Mouse (Mus musculus) urinary bladder, postnatal 4 days (tissue): ENCODE results near the gene Tifab.
A peak's percentile ranks its signal among the peaks of the same experiment; 100 is the strongest.

Experiments used
- DNase-seq, 2 experiments: peaks; one replicate each; pipeline ENCODE4 v3.0.0; 2021 to 2022; ENCODE audit warnings: low spot score in 2 of 2

The Tifab gene

DNA sequence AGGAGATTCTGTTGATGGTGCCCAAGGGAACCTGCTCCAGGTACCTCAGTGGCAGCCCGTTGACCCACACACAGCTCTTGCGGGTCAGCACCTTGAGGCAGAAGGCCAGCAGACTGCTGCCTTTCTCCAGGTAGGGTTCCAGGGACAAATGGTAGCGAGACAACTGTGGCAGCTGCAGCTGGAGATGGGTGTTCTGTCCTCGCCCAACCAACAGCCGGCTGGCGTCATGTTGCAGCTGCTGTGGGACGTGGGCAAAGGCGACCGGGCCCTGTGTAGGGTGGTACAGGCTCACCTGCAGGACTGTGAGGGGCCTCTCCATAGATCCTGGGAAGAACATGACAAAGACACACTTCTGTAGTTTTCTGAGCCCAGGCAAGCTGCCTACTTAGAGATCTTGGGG lies 2.4 kb downstream of the Tifab start:
- no peak for DNase-seq

DNA sequence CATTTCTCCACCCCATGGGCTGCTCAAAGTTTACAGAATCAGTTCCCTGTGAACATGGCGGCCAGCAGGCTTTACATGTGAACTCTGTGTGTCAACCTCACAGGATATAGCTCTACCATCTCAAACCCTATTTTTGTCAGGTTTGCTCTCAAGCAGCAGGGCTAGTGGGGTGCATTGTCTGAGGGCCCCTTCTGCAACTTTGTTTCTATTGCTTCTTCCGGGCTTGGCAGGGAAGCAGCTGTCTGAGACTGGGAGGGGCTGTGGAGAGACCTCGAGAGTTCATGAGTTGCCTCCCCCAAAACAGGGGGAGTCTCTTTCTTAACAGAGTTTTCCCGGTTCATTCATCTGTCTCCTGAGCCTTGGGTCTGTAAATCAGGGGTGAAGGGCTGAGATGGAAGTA lies 2.8 kb downstream of the Tifab start:
- DNase-seq = no peak

DNA sequence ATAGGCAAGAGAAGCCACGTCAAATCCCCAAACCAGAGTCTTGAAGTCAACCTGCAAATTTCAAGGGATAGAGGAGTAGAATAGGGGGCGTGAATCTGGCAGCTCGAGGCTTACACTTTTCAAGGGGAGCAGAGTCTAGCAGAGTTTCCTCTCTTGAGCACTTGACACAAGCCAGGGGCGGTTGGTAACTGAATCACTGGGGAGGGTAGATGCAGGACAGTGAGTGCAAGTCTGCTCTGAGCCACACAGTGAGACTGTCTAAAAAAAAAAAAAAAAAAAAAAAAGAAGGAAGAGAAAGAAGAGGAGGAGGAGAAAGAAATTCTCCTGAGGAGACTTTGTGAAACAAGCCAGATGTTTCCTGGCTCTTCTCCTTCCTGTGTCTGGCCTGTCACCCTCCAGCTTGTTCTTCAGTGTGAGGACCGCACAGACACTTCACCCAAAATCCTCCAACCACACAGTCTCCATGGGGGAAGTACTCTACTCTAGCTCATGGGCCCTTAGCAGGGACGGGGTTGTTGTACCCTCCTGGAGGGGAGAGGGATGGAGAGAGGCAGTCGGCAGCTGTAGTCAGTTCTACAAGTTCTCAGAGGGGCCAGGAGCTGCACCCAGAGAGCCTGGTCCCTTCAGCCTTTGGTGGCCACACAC lies 5.7 kb downstream of the Tifab start:
- no peak for DNase-seq

DNA sequence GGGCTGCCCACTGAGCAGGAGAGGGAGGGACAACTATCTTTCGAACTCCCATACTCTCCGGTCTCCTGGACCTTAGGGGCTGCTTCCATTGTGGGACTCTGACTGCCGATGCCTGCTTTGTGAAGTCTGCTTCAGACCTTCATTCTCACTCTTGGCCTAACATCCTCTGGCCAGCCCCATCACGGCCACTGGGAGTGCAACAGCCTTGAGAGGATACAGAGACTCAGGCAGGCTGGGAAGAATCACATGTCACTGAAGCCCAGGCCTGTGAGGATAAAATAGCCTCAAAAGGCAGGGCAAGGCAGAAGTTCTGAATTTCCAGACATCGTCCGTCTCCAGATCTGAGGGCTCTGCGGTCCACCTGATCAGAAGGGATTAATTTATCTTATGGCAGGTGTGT lies 6.6 kb downstream of the Tifab start:
- DNase-seq = no peak

DNA sequence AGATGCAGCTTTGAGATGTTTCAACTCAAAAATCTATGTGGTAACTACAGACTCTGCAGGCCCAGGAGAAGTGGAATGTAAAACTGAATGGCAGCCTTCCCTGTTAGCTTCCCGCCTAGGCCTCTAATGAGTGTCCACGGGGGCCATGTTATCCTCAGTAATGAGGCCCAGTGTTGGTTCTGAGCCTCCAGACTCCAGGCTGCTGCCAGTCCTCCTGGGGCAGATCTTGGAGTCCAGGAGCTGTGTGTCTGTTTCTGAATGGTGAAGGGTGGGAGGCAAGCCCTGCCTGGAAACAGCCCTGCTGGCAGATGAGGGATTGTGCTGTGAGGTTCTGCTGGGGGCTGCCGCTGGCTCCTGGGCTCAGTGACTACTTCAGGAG lies 10.3 kb downstream of the Tifab start:
- DNase-seq = no peak

DNA sequence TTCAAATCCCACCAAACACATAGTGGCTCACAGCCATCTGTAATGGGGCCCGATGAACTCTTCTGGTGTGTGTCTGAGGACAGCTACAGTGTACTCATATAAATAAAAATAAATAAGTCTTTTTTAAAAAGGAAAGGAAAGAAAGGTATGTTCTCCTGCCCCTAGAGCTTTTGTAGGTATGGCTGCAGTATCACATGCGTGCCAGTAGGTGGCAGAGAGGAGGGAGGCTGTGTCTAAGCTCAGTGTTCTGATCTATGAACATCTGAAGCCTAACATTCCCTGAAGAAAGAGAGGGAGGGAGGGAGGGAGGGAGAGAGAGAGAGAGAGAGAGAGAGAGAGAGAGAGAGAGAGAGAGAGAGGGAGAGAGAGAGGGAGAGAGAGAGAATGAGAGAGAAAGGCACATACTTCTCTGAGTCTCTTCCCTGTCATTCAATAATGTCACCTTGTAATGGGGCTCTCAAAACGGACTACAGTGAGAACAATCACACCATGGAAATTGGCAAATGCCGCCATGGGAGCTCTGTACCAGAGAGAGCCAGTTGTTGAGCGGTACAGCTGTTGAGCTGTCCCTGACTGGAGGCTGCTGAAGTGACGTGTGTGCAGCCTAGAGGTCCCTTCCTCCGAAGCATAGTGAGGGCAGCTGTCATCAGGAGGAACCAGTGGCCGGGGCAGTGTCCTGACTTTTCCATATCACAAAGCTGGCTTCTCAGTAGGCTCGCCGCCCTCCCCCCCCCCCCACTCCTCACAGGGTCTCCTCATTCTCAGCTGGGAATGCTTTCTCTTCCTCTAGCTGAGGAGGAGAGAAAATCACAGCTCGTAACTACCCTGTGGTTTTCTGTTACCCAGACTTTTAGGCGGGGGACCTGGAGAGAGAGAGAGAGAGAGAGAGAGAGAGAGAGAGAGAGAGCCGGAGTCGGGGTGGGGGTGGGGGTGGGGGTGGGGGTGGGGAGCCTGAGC lies 11.0 kb downstream of the Tifab start:
- no peak for DNase-seq

DNA sequence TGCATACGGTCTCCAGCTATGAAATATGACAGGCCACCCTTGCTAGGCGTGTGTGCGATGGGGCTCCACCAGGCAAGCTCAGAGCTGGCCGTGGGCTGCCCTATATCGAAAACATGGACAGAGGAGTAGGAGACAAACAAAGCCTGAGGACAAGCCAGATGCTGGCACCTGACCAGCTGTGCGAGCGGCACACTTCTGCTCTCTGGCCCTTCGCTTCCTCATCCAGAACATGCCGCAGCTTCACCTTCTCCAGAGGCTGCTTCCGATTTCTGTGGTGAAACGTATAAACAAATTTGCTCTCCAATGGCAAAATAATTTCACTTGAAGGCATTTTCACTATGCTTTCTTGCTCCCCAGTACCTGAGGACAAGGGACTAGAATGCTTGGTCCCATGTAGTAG lies 13.1 kb downstream of the Tifab start:
- DNase-seq = no peak

DNA sequence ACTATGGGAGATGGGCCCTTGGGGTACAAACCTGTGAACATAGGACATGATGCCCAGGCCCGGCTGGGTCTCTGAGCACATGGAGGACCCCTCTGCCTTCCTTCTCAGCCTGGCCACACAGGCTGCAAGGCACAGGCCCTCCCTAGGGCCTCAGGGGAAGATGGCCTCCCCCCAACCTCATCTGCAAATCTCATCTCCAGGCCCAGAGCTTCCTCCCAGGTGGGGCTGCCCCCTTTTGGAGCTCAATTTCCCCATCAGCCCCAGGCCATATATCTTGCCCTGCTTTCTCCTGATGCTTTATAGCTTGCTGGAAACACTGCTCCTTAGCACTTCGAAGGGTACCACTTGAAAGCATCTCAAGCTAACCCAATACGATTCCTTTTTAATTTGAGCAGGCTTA lies 14.3 kb downstream of the Tifab start:
- DNase-seq = no peak

DNA sequence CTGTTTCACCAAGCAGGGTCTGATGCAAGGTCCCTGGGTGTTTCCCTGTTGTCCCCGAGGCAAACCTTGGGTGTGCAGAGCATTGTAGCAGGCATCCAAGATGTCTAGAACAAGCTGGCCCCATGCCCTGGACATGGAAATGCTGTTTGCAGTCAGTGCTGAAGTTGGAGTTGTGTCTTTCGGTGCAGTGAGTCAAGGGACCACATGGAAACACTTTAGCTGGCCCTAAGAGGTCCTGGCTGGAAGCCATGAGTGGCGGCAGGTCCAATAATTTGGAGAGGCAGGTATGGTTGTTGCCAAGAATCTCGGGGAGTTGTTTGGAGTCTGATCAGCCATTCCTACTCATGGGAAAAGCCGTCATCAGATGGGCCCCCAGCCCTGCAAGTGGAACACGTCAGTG lies 14.9 kb downstream of the Tifab start:
- peak; percentile 65 to 75 for DNase-seq

DNA sequence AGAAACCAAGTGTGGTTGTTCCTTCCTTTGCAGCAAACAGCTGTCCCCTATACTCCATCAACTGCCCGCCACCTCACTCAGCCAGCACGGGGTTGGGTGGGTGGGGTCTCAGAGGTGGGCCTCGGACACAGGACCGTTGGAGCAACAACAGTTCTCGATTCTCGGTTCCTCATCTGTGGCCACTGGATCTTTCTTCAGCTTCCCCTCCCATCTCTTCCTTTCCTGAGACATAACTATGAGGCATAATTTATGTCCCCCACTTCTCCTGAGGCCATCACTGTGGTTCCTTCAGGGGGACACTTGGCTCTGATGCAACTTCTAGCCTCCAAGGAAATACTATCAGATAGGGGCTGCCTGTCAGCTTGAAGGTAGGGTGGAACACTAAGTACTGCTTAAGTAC lies 15.8 kb downstream of the Tifab start:
- no peak for DNase-seq

DNA sequence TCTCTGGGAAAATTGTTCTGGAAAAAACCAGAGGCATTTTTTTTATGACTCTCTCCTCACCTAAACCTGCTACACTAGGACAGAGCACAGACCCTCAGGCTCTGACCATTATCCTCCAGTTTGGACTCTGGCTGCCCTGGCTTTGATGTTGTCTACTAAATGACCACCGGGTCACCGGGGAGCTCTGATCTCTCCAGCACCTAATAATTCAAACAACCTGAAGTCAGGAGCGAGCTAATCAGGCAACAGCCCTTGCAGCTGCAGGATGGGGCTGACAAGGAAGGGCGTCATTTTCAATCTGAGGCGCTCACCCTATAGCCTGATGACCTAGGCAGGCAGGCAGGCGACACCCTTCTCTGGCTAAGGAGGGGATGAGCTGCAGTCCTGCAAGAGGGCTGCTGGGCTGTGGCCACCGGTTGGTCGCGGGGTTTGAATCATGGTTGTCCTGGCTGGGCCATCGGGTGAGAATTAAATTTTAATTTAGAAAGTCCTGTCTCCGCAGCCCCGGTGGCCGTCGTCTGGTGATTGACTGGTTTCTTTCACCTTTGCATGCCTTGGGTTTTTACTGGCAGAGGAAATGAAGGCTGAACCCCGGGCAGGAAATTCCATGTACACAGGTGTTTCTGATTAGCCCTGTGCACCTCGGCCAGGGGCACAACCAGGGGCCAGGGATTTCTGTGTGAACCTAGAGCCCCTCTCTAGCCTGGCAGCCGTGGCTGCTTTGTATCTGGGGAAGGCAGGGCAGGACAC lies 18.9 kb downstream of the Tifab start:
- DNase-seq = no peak

DNA sequence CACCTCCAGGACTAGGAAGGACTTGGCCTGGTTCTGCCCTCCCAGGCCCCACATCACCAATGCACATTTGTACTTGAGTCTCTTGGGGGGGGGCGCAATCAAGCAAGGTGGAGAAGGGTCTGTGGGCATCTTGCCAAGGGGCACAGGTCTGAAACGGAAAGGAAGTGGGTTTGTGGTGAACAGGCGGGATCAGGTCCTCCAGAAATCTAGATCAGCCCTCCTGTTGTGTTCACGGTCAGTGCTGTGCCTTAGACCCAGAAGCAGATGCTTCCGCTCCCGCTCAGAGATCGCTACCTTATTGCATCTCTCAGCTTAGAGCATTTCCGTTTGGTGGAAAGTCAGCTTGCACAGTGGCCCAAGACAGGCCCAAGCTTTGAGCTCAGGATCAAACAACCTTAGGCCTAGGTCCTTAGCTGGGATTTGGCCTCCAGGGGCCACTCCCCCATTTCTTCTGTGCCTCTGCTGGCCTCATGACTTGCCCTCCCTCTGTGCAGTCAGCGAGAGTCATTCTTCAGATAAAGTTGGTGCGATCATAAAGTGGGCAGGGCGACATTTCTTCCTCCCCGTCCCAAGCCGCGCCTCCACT lies 19.6 kb downstream of the Tifab start:
- DNase-seq = no peak

DNA sequence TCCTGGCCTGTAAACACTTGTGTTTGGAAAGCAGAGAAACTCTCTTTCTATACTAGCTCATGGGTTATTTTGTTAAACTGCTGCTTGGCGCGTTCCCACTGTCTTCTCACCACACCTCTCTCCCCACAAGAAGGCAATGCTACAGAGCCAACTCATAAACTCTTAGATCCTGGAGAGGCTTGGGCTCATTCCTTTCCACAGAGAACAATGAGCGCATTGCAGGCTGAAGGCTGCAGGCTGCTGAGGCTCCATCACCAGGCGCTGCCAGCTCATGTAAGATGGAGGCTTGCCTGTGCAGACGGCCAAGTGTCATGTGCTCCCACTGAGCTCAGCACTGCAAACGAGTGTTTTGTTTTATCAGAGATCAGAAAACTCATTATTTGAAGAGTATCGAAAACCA lies 23.0 kb downstream of the Tifab start:
- DNase-seq = no peak

DNA sequence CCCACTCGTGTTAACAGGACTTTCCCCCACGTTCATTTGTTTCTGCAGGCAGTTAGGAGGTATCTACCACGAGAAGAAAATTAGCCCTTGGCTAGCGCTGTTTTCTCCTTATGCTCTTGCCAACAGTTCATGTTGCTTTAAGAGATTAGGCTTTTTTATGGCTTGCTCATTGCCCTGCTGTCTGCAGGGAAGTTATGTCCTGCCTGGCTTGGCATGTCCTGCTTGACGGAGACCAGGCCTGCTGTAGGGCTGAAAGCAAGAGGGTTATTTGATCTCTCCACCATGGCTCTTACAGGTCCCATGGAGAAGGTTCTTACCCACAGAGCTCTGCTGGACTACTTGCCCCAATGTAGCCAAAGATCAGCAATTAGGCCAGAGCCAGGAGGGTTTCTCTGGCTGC lies 23.6 kb downstream of the Tifab start:
- DNase-seq = no peak

DNA sequence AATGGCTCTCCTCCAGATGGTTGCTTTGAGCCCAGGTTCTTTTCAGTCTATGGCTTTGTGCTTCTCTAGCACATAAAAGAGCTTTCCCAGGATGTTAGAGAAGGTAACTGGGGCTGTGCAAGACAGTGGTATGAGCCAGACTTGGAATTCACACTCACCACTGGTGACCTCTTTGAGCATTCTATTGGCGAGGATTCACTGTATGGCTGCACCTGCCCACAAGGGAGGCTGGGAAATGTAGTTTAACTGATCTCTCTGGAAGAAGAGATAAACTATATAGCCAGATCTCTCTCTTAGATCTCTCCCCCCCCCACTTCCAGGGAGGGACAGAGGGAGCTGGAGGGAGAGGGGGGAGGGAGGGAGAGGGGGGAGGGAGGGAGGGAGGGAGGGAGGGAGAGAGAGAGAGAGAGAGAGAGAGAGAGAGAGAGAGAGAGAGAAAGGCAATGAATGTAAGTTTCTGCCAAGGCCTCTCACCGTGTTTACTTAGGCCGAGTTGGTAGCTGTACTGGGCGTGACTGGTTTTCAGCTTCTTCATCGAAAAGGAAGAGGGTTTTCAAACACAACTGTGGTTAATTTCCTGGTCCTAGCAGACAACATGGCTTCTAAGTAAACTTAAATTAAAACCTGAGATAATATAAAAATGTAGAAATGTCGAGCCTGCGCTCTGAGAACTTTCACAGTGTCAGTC lies 25.8 kb downstream of the Tifab start:
- DNase-seq = no peak

DNA sequence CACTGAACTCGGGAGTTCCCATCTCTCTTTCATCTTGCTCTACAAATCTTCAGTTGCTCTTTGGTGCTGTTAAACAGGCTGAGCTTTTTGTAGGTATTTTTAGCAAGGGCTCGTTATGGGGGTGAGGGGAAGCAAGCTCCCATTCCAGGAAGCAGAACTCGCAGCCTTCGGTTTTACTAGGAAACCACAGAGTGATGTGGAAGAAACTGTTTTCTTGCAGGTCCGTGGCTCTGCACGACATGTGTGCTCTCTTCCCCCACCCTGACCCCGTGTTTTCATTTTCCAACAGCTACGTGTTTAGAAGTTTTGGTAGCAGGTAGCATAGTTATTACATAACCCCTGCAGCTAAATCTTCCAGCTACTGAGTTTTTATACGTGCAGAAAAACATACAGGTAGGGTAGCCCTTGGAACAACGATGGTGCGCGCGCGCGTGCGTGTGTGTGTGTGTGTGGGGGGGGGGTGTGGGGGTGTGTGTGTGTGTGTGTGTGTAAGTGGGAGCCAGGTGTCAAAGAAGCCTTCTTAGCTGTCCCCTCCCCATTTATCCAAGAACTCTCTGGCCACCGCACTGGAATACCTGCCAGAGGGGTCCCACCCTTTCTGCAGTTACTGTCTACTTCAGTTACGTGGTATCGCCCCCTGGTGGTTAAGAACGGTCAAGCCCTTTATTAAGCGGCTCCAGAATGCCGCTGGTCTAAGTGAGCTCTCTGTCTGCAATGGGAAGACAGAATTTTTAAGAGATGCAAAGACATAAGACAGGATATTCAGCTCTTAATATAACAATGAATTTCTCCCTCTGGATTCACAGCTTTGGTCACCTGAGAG lies 27.1 kb downstream of the Tifab start:
- DNase-seq = peak in 1 of 2 experiments; percentile 77

DNA sequence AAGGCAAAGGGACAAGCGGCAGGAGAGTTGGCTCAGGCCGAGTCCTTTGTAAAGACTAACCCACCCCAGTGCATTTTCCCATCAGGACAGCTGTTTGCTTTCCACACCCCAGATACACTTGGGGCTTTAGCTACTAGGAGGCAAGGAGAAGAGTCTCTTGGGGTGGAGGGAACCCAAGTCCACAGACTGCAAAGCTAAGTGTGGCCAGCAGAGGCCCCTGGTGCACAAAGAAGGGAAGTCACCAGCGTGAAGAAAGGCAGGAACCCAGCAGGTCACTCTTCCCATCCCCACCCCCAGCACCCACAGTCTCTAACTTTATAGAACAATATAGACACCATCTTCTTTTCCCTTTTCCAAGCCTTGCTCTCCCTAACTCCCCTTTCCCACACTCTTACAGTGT lies 33.2 kb downstream of the Tifab start:
- no peak for DNase-seq

DNA sequence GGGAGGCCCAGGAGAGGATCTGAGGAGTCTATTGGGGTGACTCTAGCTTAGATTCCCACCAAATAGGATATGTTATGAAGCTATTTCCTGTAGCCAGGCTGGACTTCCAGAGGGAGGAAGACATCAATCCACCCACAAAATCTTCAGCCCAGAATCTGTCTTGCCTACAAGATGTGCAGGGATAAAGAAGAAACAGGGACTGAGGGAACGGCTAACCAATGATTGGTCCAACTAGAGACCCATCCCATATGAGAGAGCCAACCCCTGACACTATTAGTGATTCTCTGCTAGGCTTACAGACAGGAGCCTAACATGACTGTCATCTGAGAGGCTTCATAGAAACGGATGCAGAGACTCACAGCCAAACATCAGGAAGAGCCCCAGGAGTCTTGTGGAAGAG lies 34.7 kb downstream of the Tifab start:
- DNase-seq = no peak

DNA sequence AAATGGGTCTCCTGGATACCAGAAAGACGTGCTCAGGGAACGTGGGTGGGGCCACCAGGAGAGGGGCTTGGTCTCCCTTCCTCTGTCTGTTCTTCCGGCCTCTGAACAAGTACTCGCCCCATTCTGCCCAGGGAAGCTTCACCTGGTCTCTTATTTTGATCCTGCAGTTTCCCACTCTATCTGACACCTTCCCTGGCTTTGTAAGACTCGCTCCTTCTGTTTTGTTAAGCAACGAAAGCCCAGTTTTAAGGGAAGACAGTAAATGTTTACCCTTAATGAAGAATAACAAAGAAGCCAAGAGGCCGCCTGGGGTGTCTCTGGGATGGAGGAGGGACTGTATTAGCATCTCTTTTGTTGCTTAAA lies 35.6 kb downstream of the Tifab start:
- DNase-seq = no peak

DNA sequence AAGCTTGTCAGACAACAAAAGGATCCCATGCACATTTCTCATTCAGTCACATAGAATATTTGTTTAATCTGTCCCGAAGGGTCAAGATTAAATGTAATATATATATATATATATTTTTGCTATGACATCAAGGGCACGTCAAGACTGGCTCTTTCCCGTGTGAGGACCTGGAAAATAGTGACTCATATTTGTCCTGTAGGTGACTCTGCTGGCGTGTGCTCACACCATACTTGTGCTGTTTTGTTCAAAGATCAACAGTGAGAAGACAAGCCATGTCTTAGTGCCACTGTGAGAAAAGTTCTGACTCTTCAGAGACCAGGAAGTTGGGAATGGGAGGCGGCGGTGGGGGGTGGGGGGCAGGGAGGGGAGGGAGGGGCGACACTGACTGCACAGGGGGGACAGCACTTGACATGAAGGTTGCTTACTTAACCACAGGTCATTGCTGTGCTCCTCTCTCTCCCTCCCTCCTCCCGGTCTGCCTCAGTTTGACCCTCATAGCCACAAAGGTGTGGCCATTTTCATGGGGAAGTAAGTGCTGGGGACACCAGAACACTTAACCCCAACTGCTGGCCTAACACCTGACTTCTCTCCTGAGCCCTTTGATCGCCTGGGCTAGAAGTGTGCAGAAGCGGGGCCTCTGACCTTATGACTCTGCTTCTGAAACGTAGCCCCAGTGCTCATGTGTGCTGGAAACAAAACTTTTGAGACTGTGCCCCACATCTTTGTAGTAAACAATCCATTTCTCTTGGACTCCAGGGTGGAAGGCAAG lies 36.1 kb downstream of the Tifab start:
- DNase-seq = no peak
